Mouse (Mus musculus) layer of hippocampus, postnatal 25 days (tissue): Measurements from ENCODE around the gene Hist1h2aa. TPM values are rescaled to one million over a fixed set of nuclear protein-coding genes. Genes with fewer than 3 reads are reported as not detected.

Experiments used
- DNase-seq, 2 experiments: peaks; one replicate each; pipeline ENCODE4 v3.0.0; 2022; ENCODE audit warnings: mixed read lengths in 2 of 2, low spot score in 1 of 2; ENCODE audit errors: extremely low spot score in 1 of 2
- microRNA-seq, 2 experiments: library from miRNA; unstranded; fragments of <30 nt; microRNA quantifications; one replicate each; pipeline ENCODE4 v1.2.0; 2021
- total RNA-seq, 2 experiments: library from RNA; stranded (reverse); gene quantifications; 2 replicates each; pipeline ENCODE4 v1.2.3; 2021

Gene Hist1h2aa
- total RNA-seq, 2 experiments from 2014 or later: not detected

GRCm38 (mm10) chr13:23940291-23940690 lies 6.0 kb downstream of the Hist1h2aa start:
- no peak for DNase-seq

- no peak for DNase-seq
These were observed 8.6 kb downstream of the Hist1h2aa start for GRCm38 (mm10) chr13:23942861-23943260.

GRCm38 (mm10) chr13:23946254-23946653 lies 12.0 kb downstream of the Hist1h2aa start:
- no peak for DNase-seq

- DNase-seq: no peak
These were observed 15.4 kb downstream of the Hist1h2aa start for GRCm38 (mm10) chr13:23949484-23950246.

- no peak for DNase-seq
These were observed 16.7 kb downstream of the Hist1h2aa start for GRCm38 (mm10) chr13:23950928-23951327.

- no peak for DNase-seq
These were observed 25.5 kb downstream of the Hist1h2aa start for GRCm38 (mm10) chr13:23959776-23960175.

GRCm38 (mm10) chr13:23964909-23965308 lies 30.6 kb downstream of the Hist1h2aa start:
- no peak for DNase-seq

GRCm38 (mm10) chr13:23971870-23972269 lies 37.6 kb downstream of the Hist1h2aa start:
- no peak for DNase-seq

- DNase-seq: no peak
These were observed 38.0 kb downstream of the Hist1h2aa start for GRCm38 (mm10) chr13:23972271-23972670.

Small RNA genes lying within 50 kb of the gene (microRNA-seq; reads per million reads assigned to microRNA genes)
- gene Gm44344: 0 reads per million in 2 experiments

Other genes starting within 250 kb of the Hist1h2aa start
- not detected for gene Hist1h1t, start 238.6 kb upstream of the Hist1h2aa start, total RNA-seq
- 100 to 1,000 TPM in 1 of 2 experiments, 10 to 100 TPM in 1; 92.2 to 102 TPM for gene Hist1h4c, start 236.0 kb upstream of the Hist1h2aa start, total RNA-seq
- gene Hfe, start 223.6 kb upstream of the Hist1h2aa start, total RNA-seq: 1 to 10 TPM; 3.5 to 3.6 TPM
- 10 to 100 TPM; 53.2 to 69.4 TPM for gene Hist1h1c, start 195.7 kb upstream of the Hist1h2aa start, total RNA-seq
- gene Hist1h3c, start 188.9 kb upstream of the Hist1h2aa start, total RNA-seq: 1 to 10 TPM; 4.6 to 6.0 TPM
- 10 to 100 TPM; 20.1 to 33.5 TPM for gene Hist1h2bb, start 187.7 kb upstream of the Hist1h2aa start, total RNA-seq
- 10 to 100 TPM; 24.8 to 42.0 TPM for gene Hist1h2ab, start 183.3 kb upstream of the Hist1h2aa start, total RNA-seq
- 10 to 100 TPM; 12.3 to 22.8 TPM for gene Hist1h3b, start 182.2 kb upstream of the Hist1h2aa start, total RNA-seq
- 10 to 100 TPM; 71.8 to 80.9 TPM for gene Hist1h4b, start 177.4 kb upstream of the Hist1h2aa start, total RNA-seq
- 10 to 100 TPM; 42.9 to 58.9 TPM for gene Hist1h4a, start 173.2 kb upstream of the Hist1h2aa start, total RNA-seq
- gene Hist1h3a, start 172.1 kb upstream of the Hist1h2aa start, total RNA-seq: 10 to 100 TPM; 30.8 to 53.8 TPM
- gene Hist1h1a, start 170.8 kb upstream of the Hist1h2aa start, total RNA-seq: 10 to 100 TPM; 15.6 to 24.5 TPM
- not detected for gene Trim38, start 164.5 kb upstream of the Hist1h2aa start, total RNA-seq
- gene Slc17a2, start 127.5 kb upstream of the Hist1h2aa start, total RNA-seq: under 1 TPM in 1 of 2 experiments, not detected in 1; 0.12 TPM
- gene Slc17a3, start 95.0 kb upstream of the Hist1h2aa start, total RNA-seq: not detected
- not detected for gene Slc17a1, start 66.7 kb upstream of the Hist1h2aa start, total RNA-seq
- gene Slc17a4, start 19.5 kb upstream of the Hist1h2aa start, total RNA-seq: not detected
- gene Hist1h2ba, start 306 bp upstream of the Hist1h2aa start, total RNA-seq: not detected
- 1 to 10 TPM; 1.0 to 2.2 TPM for gene Scgn, start 56.8 kb downstream of the Hist1h2aa start, total RNA-seq